Mouse (Mus musculus): ENCODE data around the gene Thap7.

DNA sequence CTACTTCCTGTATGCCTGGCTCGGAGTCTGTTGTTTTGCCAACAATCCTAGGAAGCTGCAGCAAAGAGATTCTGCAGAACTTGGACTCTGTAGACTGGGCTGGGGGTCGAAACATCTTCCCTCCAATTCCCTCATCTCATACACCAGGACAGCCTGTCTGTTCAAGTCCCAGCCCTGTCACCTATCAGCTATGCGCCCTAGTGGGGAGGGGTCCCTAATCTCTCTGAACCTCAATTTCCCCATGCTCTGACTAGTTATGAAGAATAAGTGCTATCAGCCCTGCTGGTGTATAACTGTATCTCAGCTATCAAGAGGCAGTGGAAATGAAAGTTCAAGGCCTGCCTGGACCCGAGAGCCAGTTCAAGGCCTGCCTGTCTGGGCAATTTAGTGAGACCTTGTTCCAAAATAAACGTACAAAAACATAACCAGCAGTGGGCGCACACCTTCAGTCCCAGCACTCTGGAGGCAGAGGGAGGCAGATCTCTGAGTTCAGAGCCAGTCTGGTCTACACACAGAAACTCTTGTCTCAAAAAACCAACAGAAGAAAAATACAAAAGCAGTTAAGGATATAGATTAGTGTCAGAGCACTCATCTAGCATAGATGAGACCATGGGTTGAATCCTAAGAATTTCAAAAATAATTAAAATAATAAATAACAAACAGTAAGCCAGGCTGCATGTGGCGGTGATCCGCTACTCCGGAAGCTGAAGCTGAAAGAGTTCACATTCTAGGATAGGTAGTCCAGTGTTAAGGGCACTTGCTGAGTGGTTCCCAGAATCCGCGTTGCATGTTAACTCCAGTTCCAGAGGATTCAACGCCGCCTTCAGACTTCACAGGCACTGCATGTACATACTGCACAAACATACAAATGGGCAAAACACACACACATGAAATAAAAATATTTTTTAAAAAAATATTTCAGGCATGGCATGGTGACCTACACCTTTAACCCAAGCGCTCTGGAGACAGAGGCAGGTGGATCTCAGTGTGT, 42.2 kb downstream of the Thap7 start:
- TF ChIP-seq CTCF (IDR thresholded peaks at IDR 0.05; ENCODE audit: low read depth): peak; percentile 16; the same call in 1 of the 2 replicates
- no peak for TF ChIP-seq EP300 (IDR thresholded peaks at IDR 0.05; ENCODE audit: low read depth)

All from heart, postnatal 0 days (tissue).